Mouse (Mus musculus) Patski (cell line): ENCODE results near the gene St8sia4. TPM values are rescaled to one million over a fixed set of nuclear protein-coding genes. Genes with fewer than 3 reads are reported as not detected.
"Not testable (repeated sequence)": the region's sequence is repeated elsewhere in the genome, so short reads cannot be mapped to it uniquely, and the experiment has no call there.

Source experiments
- ATAC-seq: fragments of 100-300 bp; one replicate; pipeline ENCODE4 v1.8.0; 2021
- CTCF ChIA-PET: fragments of 350-600 bp; sonication (Branson Sonifier 250); formaldehyde crosslinking; loops from one replicate; lab custom pipeline; 2022; ENCODE audit warnings: inconsistent platforms; lab: Charles Lee
- POLR2A ChIA-PET: fragments of 350-600 bp; sonication (Branson Sonifier 250); formaldehyde crosslinking; loops from one replicate; lab custom pipeline; 2022; ENCODE audit warnings: antibody characterized with exemption, inconsistent platforms; lab: Charles Lee
- DNase-seq: peaks from one replicate; pipeline ENCODE4 v3.0.0-alpha.2; 2011; ENCODE audit warnings: low read depth, low spot score
- H3K27me3 ChIP-seq: fragments of 371-371 bp; one replicate; pipeline ENCODE4 v1.5.1; 2021
- CTCF ChIP-seq: fragments of 100-300 bp; IDR thresholded peaks from one replicate; pipeline ENCODE4 v1.5.1; 2021
- in situ Hi-C: fragments of 300-500 bp; cut with MboI; formaldehyde crosslinking; loops from 3 replicates; pipeline ENCODE4 v1.11.1; 2018; ENCODE audit warnings: low pct_unique_long_range_greater_than_20kb, mixed read lengths
- polyA plus RNA-seq: library from polyadenylated mRNA; unstranded; gene quantifications from one replicate; pipeline ENCODE4 v1.2.3, GENCODE M21; 2021

Gene St8sia4
- polyA plus RNA-seq, 1 experiment from 2014 or later: not detected

DNA sequence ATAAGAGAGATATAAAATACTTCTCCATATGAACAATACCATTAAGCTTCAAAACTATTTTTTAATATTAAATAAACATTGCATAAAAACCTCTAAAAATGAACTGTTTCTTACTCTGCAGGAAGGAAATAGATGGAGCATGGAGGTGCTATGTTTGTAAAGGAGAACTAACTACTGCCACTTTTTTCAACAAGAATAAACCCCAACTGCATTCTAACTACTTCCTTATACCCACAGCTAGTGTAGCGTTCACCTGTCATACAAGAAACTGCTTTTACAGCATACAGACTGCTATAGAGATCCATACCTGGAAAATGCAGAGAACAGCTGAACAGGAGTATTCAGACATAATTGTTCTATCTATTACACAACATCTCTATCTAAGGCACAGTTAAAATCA lies 70.5 kb downstream of the St8sia4 start:
- no peak for TF ChIP-seq CTCF
- in situ Hi-C loops: no loop called here
- no peak for DNase-seq
- ChIA-PET POLR2A (no interaction called here), CTCF (no interaction called here)
- H3K27me3 ChIP-seq: no peaks in the 10 kb centered on the region
- ATAC-seq: no peak

DNA sequence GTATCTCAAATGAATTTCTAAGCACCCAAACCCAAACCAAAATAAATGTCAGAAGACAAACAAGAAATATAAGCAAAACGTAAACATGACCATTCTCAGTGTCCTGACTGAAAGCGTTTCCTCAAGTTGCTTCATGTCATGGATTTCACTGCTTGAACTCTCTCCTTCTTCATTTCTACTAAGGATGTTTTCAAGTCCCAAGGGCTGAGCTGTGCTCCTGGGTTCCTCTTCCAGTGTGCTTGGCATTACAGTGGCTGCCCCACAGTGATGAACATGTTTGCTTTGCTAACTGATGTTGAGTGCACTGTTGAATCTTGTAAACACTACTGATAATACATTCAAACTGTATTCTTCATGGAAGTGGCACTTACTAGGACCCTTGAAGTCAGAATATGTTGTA lies 76.3 kb downstream of the St8sia4 start:
- ChIA-PET POLR2A (no interaction called here), CTCF (no interaction called here)
- ATAC-seq: no peak
- TF ChIP-seq CTCF: no peak
- no peak for DNase-seq
- in situ Hi-C loops: no loop called here
- peaks cover 2% of the 10 kb centered on the region for H3K27me3 ChIP-seq

DNA sequence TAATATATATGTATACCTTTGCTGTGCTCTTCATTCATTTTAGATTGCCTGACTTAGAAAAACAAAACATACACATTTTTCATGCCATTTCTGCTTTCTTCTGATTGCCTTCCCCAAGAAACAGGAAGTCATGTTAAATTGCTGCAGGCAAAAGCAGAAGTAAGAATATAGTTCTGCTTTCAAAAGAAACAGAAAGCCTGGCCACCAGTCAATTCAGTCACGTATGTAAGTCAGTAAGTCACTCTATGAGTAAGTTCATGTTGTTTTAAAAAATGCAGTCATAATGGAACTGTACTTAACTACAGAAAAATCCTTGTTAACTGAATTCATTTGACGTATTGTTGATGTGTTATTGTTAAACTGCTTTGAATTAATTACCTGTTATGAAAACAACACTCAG lies 77.3 kb downstream of the St8sia4 start:
- peaks cover 2% of the 10 kb centered on the region for H3K27me3 ChIP-seq
- in situ Hi-C loops: no loop called here
- DNase-seq: no peak
- no peak for TF ChIP-seq CTCF
- CTCF ChIA-PET: no interaction called here
- no peak for ATAC-seq
- POLR2A ChIA-PET: no interaction called here

DNA sequence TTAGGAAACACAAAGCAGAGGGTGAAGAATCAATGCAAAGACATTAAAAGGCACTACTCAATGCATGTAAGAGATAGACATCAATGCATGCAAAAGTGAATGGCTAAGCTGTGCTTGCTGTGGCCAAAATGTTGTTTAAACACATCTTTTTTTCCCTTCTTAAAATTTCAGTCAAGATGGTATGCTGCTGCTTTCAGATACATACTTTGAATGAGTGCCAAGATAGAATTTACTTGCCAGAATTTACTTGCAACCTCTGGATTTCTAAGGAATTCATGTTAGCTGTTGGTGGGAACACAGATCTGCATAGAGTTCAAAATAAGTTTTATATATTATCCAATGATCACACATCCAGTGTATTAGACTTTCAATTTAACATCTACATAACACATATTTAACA lies 77.9 kb downstream of the St8sia4 start:
- in situ Hi-C loops: no loop called here
- CTCF ChIA-PET: no interaction called here
- POLR2A ChIA-PET: no interaction called here
- DNase-seq: no peak
- no peak for TF ChIP-seq CTCF
- peaks cover 2% of the 10 kb centered on the region for H3K27me3 ChIP-seq
- no peak for ATAC-seq

DNA sequence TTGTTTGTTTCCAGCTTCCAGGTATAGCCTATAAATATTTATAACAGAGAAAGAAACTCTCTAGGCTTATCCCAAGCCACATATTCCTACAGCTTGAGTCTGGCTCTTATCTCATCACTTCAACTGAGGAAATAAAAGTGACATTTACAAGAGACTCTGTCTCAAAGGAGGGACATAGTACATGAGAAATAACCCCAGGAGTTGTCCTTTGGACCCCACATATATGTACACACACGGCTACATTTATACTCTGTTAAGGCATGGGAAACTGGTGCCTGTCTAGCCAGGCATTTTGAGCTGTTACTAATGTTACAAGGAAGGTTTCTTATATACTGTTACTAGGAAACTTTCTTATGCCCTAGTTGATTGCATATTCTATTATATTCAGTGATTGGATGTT lies 84.1 kb downstream of the St8sia4 start:
- DNase-seq: no peak
- TF ChIP-seq CTCF: no peak
- in situ Hi-C loops: no loop called here
- no peak for ATAC-seq
- CTCF ChIA-PET: no interaction called here
- no peaks in the 10 kb centered on the region for H3K27me3 ChIP-seq
- POLR2A ChIA-PET: no interaction called here

DNA sequence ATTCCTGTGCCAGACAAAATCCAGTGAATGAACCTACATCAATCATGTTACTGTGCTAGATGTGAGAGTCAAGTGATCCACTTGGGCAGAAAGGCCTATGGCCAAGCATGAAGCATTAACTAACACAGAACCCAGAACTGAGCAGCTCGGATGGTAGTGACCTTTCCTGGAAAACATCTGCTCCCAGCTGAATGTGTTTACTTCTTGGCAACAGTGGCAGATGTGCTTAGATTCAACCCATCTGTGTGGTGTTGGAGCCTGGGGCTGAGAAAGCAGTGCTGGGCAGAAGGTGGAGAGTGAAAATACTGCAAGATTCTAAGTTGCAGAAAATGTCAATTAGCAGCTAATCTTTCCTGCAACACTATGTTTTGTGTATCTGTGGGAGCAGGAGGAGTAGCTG lies 85.1 kb downstream of the St8sia4 start:
- in situ Hi-C loops: no loop called here
- TF ChIP-seq CTCF: no peak
- ChIA-PET POLR2A (no interaction called here), CTCF (no interaction called here)
- ATAC-seq (no peak), DNase-seq (no peak)
- no peaks in the 10 kb centered on the region for H3K27me3 ChIP-seq

DNA sequence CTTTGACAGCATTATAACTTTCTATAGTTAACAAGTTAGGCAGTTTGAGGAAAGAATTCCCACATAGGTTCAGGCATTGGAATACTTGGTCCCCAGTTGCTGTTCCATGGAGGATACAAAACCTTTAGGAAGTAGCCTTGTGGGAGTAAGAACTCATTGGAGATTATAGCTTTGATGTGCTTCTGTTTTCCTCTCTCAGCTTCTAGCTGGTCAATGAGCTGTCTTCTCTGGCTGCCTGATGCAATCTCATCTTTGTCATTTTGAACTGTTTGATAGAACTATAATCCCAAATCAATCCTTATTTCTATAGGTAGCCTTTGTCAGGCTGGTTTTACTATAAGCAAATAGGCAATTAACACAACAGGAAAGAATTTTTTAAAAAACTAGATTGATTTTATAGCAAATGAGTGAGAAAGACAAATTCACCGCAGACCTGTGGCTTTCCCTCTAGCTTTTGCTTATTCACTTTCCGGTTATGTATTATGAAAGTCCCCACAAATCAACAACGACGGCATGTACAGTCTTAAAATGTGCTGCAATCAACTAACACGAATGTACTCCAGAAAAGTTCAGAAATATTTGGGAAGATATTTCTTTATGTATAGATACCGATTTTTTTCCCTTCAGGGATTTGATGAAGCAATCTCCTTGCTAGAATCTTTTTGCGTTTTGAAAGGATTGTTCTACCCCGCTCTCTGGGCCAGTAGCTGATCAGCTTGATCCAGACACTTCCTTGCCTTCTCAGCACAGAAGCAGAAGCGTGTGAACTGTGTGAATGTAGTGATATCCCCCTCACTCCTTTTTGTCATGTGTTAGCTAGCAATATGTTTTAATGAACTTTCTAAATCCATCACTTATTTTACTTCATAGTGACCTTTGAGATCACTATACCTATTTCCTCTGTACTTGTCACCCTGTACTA lies 94.5 kb downstream of the St8sia4 start:
- ChIA-PET POLR2A (no interaction called here), CTCF (no interaction called here)
- no peak for ATAC-seq
- in situ Hi-C loops: no loop called here
- no peak for TF ChIP-seq CTCF
- DNase-seq: no peak
- H3K27me3 ChIP-seq: no peaks in the 10 kb centered on the region

DNA sequence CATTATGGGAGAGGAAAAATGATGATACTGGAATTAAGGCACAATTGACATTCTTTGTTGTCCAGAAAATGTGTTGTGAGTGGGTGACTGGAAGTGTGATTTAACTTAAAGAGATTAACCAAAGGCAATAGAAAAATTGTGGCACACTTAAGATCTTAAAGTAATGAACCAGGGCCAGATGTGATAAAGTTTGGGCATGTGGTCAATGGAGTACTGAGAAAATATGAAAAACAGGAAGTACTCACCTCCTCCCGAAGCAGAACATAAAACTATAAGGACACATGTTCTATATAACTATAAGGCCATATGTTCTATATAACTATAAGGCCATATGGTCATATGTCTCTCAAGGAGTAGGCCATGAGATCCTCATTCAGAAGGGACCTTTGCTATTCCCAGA lies 96.3 kb downstream of the St8sia4 start:
- H3K27me3 ChIP-seq: no peaks in the 10 kb centered on the region
- in situ Hi-C loops: no loop called here
- ChIA-PET POLR2A (no interaction called here), CTCF (no interaction called here)
- DNase-seq: no peak
- no peak for ATAC-seq
- TF ChIP-seq CTCF: no peak

DNA sequence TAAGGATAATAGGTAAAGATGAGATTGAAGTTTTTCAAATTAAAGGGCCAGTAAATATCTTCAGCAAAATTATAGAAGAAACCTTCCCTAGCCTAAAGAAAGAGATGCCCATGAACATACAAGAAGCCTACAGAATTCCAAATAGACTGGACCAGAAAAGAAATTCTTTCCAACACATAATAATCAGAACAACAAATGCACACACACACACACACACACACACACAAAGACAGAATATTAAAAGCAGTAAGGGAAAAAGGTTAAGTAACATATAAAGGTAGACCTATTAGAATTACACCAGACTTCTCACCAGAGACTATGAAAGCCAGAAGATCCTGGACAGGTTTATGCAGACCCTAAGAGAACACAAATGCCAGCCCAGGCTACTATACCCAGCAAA lies 112.8 kb downstream of the St8sia4 start:
- DNase-seq, POLR2A ChIA-PET, in situ Hi-C loops, ATAC-seq, CTCF ChIA-PET, H3K27me3 ChIP-seq: not testable (repeated sequence)

DNA sequence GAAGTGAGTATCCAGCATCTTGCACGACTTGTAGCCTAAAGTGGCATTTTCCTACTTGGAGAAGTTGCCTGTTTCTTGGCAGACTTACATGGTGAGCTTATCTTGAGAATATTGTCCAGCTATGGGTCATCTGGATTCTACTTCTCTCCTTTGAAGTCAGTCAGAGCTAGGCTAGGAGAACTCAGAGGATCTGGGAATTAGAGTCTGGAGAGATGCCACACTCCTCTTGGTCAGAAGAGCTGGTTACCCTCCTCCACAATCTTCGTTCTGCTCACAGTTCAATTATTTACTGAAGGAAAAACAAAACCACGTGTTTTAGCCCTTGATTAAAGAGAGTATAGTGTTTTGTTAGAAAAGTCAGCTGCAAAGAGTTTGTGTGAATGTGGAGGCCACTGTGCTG lies 125.9 kb downstream of the St8sia4 start:
- ChIA-PET CTCF (interaction anchor here (1.5 kb wide), 1 partner anchor 44 kb away, joined by 3 read pairs; no protein-coding TSS in a partner anchor), POLR2A (no interaction called here)
- TF ChIP-seq CTCF: no peak
- ATAC-seq: no peak
- no peak for DNase-seq
- in situ Hi-C loops: no loop called here
- H3K27me3 ChIP-seq: no peaks in the 10 kb centered on the region
